Mouse (Mus musculus): ENCODE data around the gene Il1rap. TPM values are rescaled to one million over a fixed set of nuclear protein-coding genes. Genes with fewer than 3 reads are reported as not detected.

Il1rap gene
- total RNA-seq (2023; ENCODE audit: inconsistent age): 9.1 to 11.7 TPM (median 9.4 TPM) in 4 replicates

DNA sequence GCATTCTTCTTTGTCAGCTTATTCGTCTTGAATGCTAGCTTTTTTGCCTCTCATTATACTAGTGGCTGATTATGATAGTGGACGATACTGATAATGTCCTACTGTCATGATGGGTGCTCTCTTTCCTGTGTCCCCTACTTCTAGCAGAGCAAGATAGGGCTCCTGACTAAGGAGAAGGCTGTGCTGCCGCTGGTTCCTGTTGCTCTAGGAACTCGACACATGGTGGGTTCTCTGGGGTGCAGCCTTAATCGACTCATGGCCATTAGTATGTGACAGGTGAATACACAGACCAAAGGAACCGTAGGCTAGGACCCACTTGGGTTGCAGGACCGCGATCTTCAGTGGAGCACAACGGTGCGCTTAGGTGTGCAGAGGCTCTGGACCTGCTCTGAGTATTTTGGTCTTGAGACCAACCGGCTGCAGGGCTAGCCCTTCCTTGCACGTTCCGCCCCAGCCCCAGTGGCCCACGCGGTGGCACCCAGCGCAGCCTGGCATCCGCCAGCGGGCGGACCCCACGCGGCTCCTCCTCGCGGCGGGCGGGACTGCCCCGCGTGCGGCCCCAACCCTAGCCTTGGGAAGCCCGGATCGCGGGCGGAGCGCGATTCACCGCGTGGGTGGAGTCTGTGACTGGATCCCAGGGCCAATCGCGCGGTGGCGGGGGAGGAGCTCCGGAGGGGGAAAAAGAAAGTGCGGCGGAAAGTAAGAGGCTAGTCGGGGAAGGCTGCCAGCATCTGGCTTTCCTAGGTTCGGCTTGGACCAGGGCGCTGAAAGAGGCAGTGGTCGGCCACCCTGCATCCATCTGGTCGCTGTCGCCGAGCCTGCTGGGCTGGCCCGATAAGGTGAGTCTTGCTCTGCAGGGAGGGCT is at the start of gene Il1rap:
TSS of gene Il1rap (plus strand) at position 657 of the 865 bp plus-strand sequence.

Other genes starting within 250 kb of the Il1rap start
- gene Cldn1, start 209.9 kb upstream of the Il1rap start, total RNA-seq (2023; ENCODE audit: inconsistent age): not detected in 4 replicates
- not detected in 4 replicates for gene Cldn16, start 118.6 kb upstream of the Il1rap start, total RNA-seq (2023; ENCODE audit: inconsistent age)
- gene Tmem207, start 54.9 kb upstream of the Il1rap start, total RNA-seq (2023; ENCODE audit: inconsistent age): not detected in 4 replicates

Data from B cell, adult (primary cell).